Mouse (Mus musculus): Measurements from ENCODE around the gene Gm11111. TPM values are rescaled to one million over a fixed set of nuclear protein-coding genes. Genes with fewer than 3 reads are reported as not detected.

The Gm11111 gene
- polyA plus RNA-seq (2014; fragmentation: Nextera tagmentation; extraction: Ambion mirVana): not detected in 2 replicates

- H3K4me1 ChIP-seq (ENCODE audit: control insufficient read depth, insufficient read depth, low read length): no peaks in the 10 kb centered on the region
- H3K27me3 ChIP-seq (ENCODE audit: control insufficient read depth, insufficient read depth, low read length): no peaks in the 10 kb centered on the region
- DNase-seq (ENCODE audit: low spot score, missing footprints): no peak
- H3K36me3 ChIP-seq (ENCODE audit: control insufficient read depth, insufficient read depth, low read length): no peaks in the 10 kb centered on the region
- ATAC-seq (ENCODE audit: low FRiP score): no peak
- H3K9ac ChIP-seq (ENCODE audit: low read length): no peak within 1 kb of the TSS
- H3K27ac ChIP-seq (ENCODE audit: low read depth, low read length): no peak within 1 kb of the TSS
- no peaks in the 10 kb centered on the region for H3K9me3 ChIP-seq (ENCODE audit: control insufficient read depth, low read length)
- no peak within 1 kb of the TSS for H3K4me2 ChIP-seq
- no peak within 1 kb of the TSS for H3K4me3 ChIP-seq (ENCODE audit: low read depth, low read length)
Observed at GRCm38 (mm10) chr5:98552395-98552794, at the start of gene Gm11111. TSS of gene Gm11111 (plus strand) at chr5:98552695.

GRCm38 (mm10) chr5:98516214-98516613 lies 36.3 kb upstream of the Gm11111 start:
- WGBS: 89% methylated on average over 7 of the region's 7 CpGs
- H3K27me3 ChIP-seq (ENCODE audit: control insufficient read depth, insufficient read depth, low read length): no peaks in the 10 kb centered on the region
- H3K4me2 ChIP-seq: no peak overlapping the region
- no peaks in the 10 kb centered on the region for H3K9me3 ChIP-seq (ENCODE audit: control insufficient read depth, low read length)
- no peak overlapping the region for H3K4me3 ChIP-seq (ENCODE audit: low read depth, low read length)
- no peak overlapping the region for H3K27ac ChIP-seq (ENCODE audit: low read depth, low read length)
- H3K9ac ChIP-seq (ENCODE audit: low read length): no peak overlapping the region
- ATAC-seq (ENCODE audit: low FRiP score): no peak
- no peaks in the 10 kb centered on the region for H3K36me3 ChIP-seq (ENCODE audit: control insufficient read depth, insufficient read depth, low read length)
- no peak for DNase-seq (ENCODE audit: low spot score, missing footprints)
- H3K4me1 ChIP-seq (ENCODE audit: control insufficient read depth, insufficient read depth, low read length): no peaks in the 10 kb centered on the region

GRCm38 (mm10) chr5:98520118-98520517 lies 32.4 kb upstream of the Gm11111 start:
- no peaks in the 10 kb centered on the region for H3K27me3 ChIP-seq (ENCODE audit: control insufficient read depth, insufficient read depth, low read length)

GRCm38 (mm10) chr5:98522270-98522977 lies 30.1 kb upstream of the Gm11111 start:
- Histone ChIP-seq H3K4me3 (ENCODE audit: low read depth, low read length) (no peak overlapping the region), H3K9me3 (ENCODE audit: control insufficient read depth, low read length) (no peaks in the 10 kb centered on the region), H3K4me2 (no peak overlapping the region), H3K9ac (ENCODE audit: low read length) (no peak overlapping the region), H3K36me3 (ENCODE audit: control insufficient read depth, insufficient read depth, low read length) (no peaks in the 10 kb centered on the region), H3K27me3 (ENCODE audit: control insufficient read depth, insufficient read depth, low read length) (no peaks in the 10 kb centered on the region), H3K4me1 (ENCODE audit: control insufficient read depth, insufficient read depth, low read length) (no peaks in the 10 kb centered on the region), H3K27ac (ENCODE audit: low read depth, low read length) (no peak overlapping the region)
- WGBS: 91% methylated on average over 7 of the region's 7 CpGs
- DNase-seq (ENCODE audit: low spot score, missing footprints) (no peak), ATAC-seq (ENCODE audit: low FRiP score) (no peak)

More at GRCm38 (mm10) chr5:98520118-98520517, 32.4 kb upstream of the Gm11111 start:
- no peak for DNase-seq (ENCODE audit: low spot score, missing footprints)
- no peak overlapping the region for H3K9ac ChIP-seq (ENCODE audit: low read length)
- 85% methylated on average over 2 of the region's 2 CpGs for WGBS
- no peaks in the 10 kb centered on the region for H3K9me3 ChIP-seq (ENCODE audit: control insufficient read depth, low read length)
- H3K4me3 ChIP-seq (ENCODE audit: low read depth, low read length): no peak overlapping the region
- H3K36me3 ChIP-seq (ENCODE audit: control insufficient read depth, insufficient read depth, low read length): no peaks in the 10 kb centered on the region
- no peak overlapping the region for H3K27ac ChIP-seq (ENCODE audit: low read depth, low read length)
- no peak for ATAC-seq (ENCODE audit: low FRiP score)
- H3K4me2 ChIP-seq: no peak overlapping the region
- no peaks in the 10 kb centered on the region for H3K4me1 ChIP-seq (ENCODE audit: control insufficient read depth, insufficient read depth, low read length)

GRCm38 (mm10) chr5:98523050-98523449 lies 29.4 kb upstream of the Gm11111 start:
- ATAC-seq (ENCODE audit: low FRiP score) (no peak), DNase-seq (ENCODE audit: low spot score, missing footprints) (no peak)
- WGBS: 88% methylated on average over 7 of the region's 7 CpGs
- Histone ChIP-seq H3K36me3 (ENCODE audit: control insufficient read depth, insufficient read depth, low read length) (no peaks in the 10 kb centered on the region), H3K4me3 (ENCODE audit: low read depth, low read length) (no peak overlapping the region), H3K9ac (ENCODE audit: low read length) (no peak overlapping the region), H3K27ac (ENCODE audit: low read depth, low read length) (no peak overlapping the region), H3K27me3 (ENCODE audit: control insufficient read depth, insufficient read depth, low read length) (no peaks in the 10 kb centered on the region), H3K4me1 (ENCODE audit: control insufficient read depth, insufficient read depth, low read length) (no peaks in the 10 kb centered on the region), H3K4me2 (no peak overlapping the region), H3K9me3 (ENCODE audit: control insufficient read depth, low read length) (no peaks in the 10 kb centered on the region)

DNA sequence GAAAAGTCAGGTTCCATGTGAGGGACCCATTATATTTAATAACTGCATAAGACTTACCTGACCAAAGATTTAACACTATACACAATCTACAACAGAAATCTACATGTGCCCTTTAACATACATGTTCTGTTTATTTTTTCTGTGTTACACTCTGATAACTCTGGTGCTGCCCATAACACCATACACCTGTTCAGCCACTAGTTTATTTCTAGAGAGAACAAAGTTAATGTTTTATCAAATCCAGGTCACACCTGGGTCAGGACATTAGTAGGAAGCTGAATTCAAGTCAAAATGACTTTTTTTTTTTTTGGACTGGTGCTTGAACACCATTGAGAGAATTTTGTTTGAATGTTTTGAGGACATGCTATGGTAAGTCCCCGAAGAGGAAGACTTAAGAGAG lies 28.7 kb upstream of the Gm11111 start:
- WGBS: 92% methylated on average over 1 of the region's 1 CpGs
- no peak overlapping the region for H3K9ac ChIP-seq (ENCODE audit: low read length)
- no peaks in the 10 kb centered on the region for H3K9me3 ChIP-seq (ENCODE audit: control insufficient read depth, low read length)
- H3K4me1 ChIP-seq (ENCODE audit: control insufficient read depth, insufficient read depth, low read length): no peaks in the 10 kb centered on the region
- H3K36me3 ChIP-seq (ENCODE audit: control insufficient read depth, insufficient read depth, low read length): no peaks in the 10 kb centered on the region
- no peaks in the 10 kb centered on the region for H3K27me3 ChIP-seq (ENCODE audit: control insufficient read depth, insufficient read depth, low read length)
- DNase-seq (ENCODE audit: low spot score, missing footprints) (no peak), ATAC-seq (ENCODE audit: low FRiP score) (no peak)
- no peak overlapping the region for H3K4me3 ChIP-seq (ENCODE audit: low read depth, low read length)
- H3K27ac ChIP-seq (ENCODE audit: low read depth, low read length): no peak overlapping the region
- H3K4me2 ChIP-seq: no peak overlapping the region

DNA sequence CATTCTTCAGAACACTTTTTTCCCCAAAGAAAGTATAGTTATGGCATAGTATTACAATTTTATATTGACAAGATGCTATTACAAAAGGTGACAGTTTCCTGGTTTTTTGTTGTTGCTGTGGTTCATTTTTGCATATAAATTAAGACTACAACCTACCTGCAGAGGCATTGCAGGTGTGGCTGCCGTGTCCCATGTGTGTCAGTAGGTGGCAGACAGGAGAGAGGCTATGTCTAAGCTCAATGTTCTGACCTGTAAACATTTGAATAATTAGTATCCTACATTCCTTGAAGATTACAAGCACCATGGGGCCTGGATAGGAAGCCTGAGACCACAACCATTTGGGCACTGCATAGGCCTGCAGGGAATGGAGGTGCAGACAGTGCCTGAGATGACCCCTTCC lies 11.2 kb upstream of the Gm11111 start:
- no peaks in the 10 kb centered on the region for H3K9me3 ChIP-seq (ENCODE audit: control insufficient read depth, low read length)
- no peaks in the 10 kb centered on the region for H3K27me3 ChIP-seq (ENCODE audit: control insufficient read depth, insufficient read depth, low read length)
- WGBS: 91% methylated on average over 1 of the region's 1 CpGs
- H3K4me1 ChIP-seq (ENCODE audit: control insufficient read depth, insufficient read depth, low read length): no peaks in the 10 kb centered on the region
- H3K4me3 ChIP-seq (ENCODE audit: low read depth, low read length): no peak overlapping the region
- H3K9ac ChIP-seq (ENCODE audit: low read length): no peak overlapping the region
- no peak for ATAC-seq (ENCODE audit: low FRiP score)
- H3K36me3 ChIP-seq (ENCODE audit: control insufficient read depth, insufficient read depth, low read length): no peaks in the 10 kb centered on the region
- no peak overlapping the region for H3K27ac ChIP-seq (ENCODE audit: low read depth, low read length)
- no peak for DNase-seq (ENCODE audit: low spot score, missing footprints)
- no peak overlapping the region for H3K4me2 ChIP-seq

DNA sequence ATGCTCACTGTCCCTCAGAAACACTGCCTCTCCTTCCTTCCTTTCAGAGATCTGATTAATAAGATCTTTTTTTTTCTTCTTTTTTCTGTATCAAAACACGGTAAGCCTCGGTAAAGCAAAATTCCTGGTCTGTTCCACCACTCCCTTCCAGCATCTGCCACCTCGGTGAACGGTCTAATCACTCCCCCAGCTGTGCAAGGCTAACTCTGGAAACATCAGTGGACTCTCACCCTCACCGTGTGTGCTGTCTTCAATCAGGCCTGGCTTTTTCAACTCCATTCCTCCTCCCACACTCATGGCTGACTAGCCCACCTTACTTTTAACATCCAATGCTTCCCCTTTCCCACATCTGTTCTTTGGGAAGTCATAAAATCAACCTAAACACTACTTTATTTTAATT lies 2.2 kb upstream of the Gm11111 start:
- Histone ChIP-seq H3K27ac (ENCODE audit: low read depth, low read length) (no peak overlapping the region), H3K4me2 (no peak overlapping the region), H3K27me3 (ENCODE audit: control insufficient read depth, insufficient read depth, low read length) (no peaks in the 10 kb centered on the region), H3K4me3 (ENCODE audit: low read depth, low read length) (no peak overlapping the region), H3K9ac (ENCODE audit: low read length) (no peak overlapping the region), H3K4me1 (ENCODE audit: control insufficient read depth, insufficient read depth, low read length) (no peaks in the 10 kb centered on the region), H3K9me3 (ENCODE audit: control insufficient read depth, low read length) (no peaks in the 10 kb centered on the region), H3K36me3 (ENCODE audit: control insufficient read depth, insufficient read depth, low read length) (no peaks in the 10 kb centered on the region)
- DNase-seq (ENCODE audit: low spot score, missing footprints) (no peak), ATAC-seq (ENCODE audit: low FRiP score) (no peak)
- 66% methylated on average over 5 of the region's 5 CpGs for WGBS

- Histone ChIP-seq H3K9me3 (ENCODE audit: control insufficient read depth, low read length) (no peaks in the 10 kb centered on the region), H3K27ac (ENCODE audit: low read depth, low read length) (no peak overlapping the region), H3K36me3 (ENCODE audit: control insufficient read depth, insufficient read depth, low read length) (no peaks in the 10 kb centered on the region), H3K4me1 (ENCODE audit: control insufficient read depth, insufficient read depth, low read length) (no peaks in the 10 kb centered on the region), H3K9ac (ENCODE audit: low read length) (no peak overlapping the region), H3K27me3 (ENCODE audit: control insufficient read depth, insufficient read depth, low read length) (no peaks in the 10 kb centered on the region), H3K4me2 (no peak overlapping the region), H3K4me3 (ENCODE audit: low read depth, low read length) (no peak overlapping the region)
- no peak for ATAC-seq (ENCODE audit: low FRiP score)
- DNase-seq (ENCODE audit: low spot score, missing footprints): no peak
- WGBS: 93% methylated on average over 1 of the region's 1 CpGs
Observed at GRCm38 (mm10) chr5:98550873-98551272, 1.6 kb upstream of the Gm11111 start.

All from midbrain, embryonic 11.5 days (tissue).